Mouse (Mus musculus) bone marrow, adult 2 months (tissue): ENCODE data around the gene Nme4. TPM values are rescaled to one million over a fixed set of nuclear protein-coding genes. Genes with fewer than 3 reads are reported as not detected.

Experiments
- H3K27ac ChIP-seq: fragments of 200-500 bp; 2 replicates; pipeline ENCODE4 v1.5.1; 2012; ENCODE audit warnings: low read depth, mild to moderate bottlenecking, control low read depth, inconsistent platforms, low read length; ENCODE audit not compliant: control insufficient read depth, poor library complexity, insufficient read depth
- H3K4me1 ChIP-seq: fragments of 200-500 bp; 2 replicates; pipeline ENCODE4 v1.6.1; 2011; ENCODE audit warnings: low read length; ENCODE audit not compliant: control insufficient read depth, insufficient read depth
- H3K4me3 ChIP-seq: fragments of 200-500 bp; replicated peaks from 2 replicates; pipeline ENCODE3; 2011; ENCODE audit warnings: mild to moderate bottlenecking, low read depth, low read length, control low read depth; ENCODE audit not compliant: control insufficient read depth
- CTCF ChIP-seq: fragments of 200-500 bp; IDR thresholded peaks from 2 replicates; pipeline ENCODE4 v1.5.1; 2011; ENCODE audit warnings: low read length, control low read depth; ENCODE audit not compliant: control insufficient read depth, insufficient read depth
- POLR2A ChIP-seq: fragments of 200-500 bp; IDR thresholded peaks from 2 replicates; pipeline ENCODE4 v1.6.1; 2011; ENCODE audit warnings: low read depth, mild to moderate bottlenecking, control low read depth, low read length, borderline replicate concordance; ENCODE audit not compliant: control insufficient read depth
- WGBS: fragments of 180-500 bp; shearing (Covaris S2); methylation state at CpG from one replicate; pipeline ENCODE4 v1.1.7; 2018; 5-methylcytosine and 5-hydroxymethylcytosine counted together
- polyA plus RNA-seq: library from polyadenylated mRNA; stranded (reverse); fragments of >200 nt; gene quantifications from 2 replicates; pipeline ENCODE4 v1.2.4, GENCODE M21; 2011; ENCODE audit warnings: low replicate concordance; ENCODE audit not compliant: missing spikeins, insufficient read depth, insufficient read length

Nme4 gene
- polyA plus RNA-seq, 1 experiment: 20.4 TPM

- TF ChIP-seq POLR2A (no peak), CTCF (no peak)
- WGBS: 76% methylated on average over 10 of the region's 10 CpGs
- Histone ChIP-seq H3K27ac (no peak overlapping the region), H3K4me3 (no peak overlapping the region), H3K4me1 (no peaks in the 10 kb centered on the region)
Measured at GRCm38 (mm10) chr17:26046253-26046997, 49.0 kb downstream of the Nme4 start.

- Histone ChIP-seq H3K4me1 (no peaks in the 10 kb centered on the region), H3K4me3 (no peak overlapping the region), H3K27ac (no peak overlapping the region)
- 79% methylated on average over 4 of the region's 4 CpGs for WGBS
- no peak for TF ChIP-seq CTCF
- TF ChIP-seq POLR2A: no peak
Measured at GRCm38 (mm10) chr17:26045285-26045684, 50.1 kb downstream of the Nme4 start.

GRCm38 (mm10) chr17:26043249-26043636 is 52.2 kb downstream of the Nme4 start:
- Histone ChIP-seq H3K4me1 (no peaks in the 10 kb centered on the region), H3K4me3 (no peak overlapping the region), H3K27ac (no peak overlapping the region)
- 69% methylated on average over 5 of the region's 5 CpGs for WGBS
- TF ChIP-seq POLR2A: no peak
- TF ChIP-seq CTCF: no peak

- Histone ChIP-seq H3K4me3 (no peak overlapping the region), H3K4me1 (no peaks in the 10 kb centered on the region), H3K27ac (no peak overlapping the region)
- TF ChIP-seq CTCF (no peak), POLR2A (no peak)
- 82% methylated on average over 13 of the region's 13 CpGs for WGBS
Measured at GRCm38 (mm10) chr17:26042599-26043248, 52.7 kb downstream of the Nme4 start.

Other genes starting within 250 kb of the Nme4 start
- gene Wdr90, start 234.1 kb downstream of the Nme4 start, polyA plus RNA-seq: 31.1 and 62.0 TPM in 2 replicates
- 6.8 and 12.7 TPM in 2 replicates for gene Mcrip2, start 226.8 kb downstream of the Nme4 start, polyA plus RNA-seq
- 25.6 and 30.0 TPM in 2 replicates for gene Mettl26, start 220.5 kb downstream of the Nme4 start, polyA plus RNA-seq
- 1.6 and 2.2 TPM in 2 replicates for gene Wfikkn1, start 214.7 kb downstream of the Nme4 start, polyA plus RNA-seq
- 5.0 and 6.9 TPM in 2 replicates for gene Rab40c, start 175.9 kb downstream of the Nme4 start, polyA plus RNA-seq
- gene Pigq, start 150.7 kb downstream of the Nme4 start, polyA plus RNA-seq: 241 and 296 TPM in 2 replicates
- 3.8 and 6.8 TPM in 2 replicates for gene Nhlrc4, start 150.6 kb downstream of the Nme4 start, polyA plus RNA-seq
- not detected in 2 replicates for gene A930017K11Rik, start 143.0 kb downstream of the Nme4 start, polyA plus RNA-seq
- gene Capn15, start 109.8 kb downstream of the Nme4 start, polyA plus RNA-seq: 11.7 and 18.2 TPM in 2 replicates
- 1.2 and 4.7 TPM in 2 replicates for gene Rab11fip3, start 26.0 kb downstream of the Nme4 start, polyA plus RNA-seq
- gene Decr2, start 5.3 kb downstream of the Nme4 start, polyA plus RNA-seq: 3.5 and 5.6 TPM in 2 replicates
- 24.1 and 27.3 TPM in 2 replicates for gene Tmem8, start 17.7 kb upstream of the Nme4 start, polyA plus RNA-seq
- gene Mrpl28, start 27.9 kb upstream of the Nme4 start, polyA plus RNA-seq: 60.2 and 70.6 TPM in 2 replicates
- gene Axin1, start 43.1 kb upstream of the Nme4 start, polyA plus RNA-seq: 21.7 and 23.1 TPM in 2 replicates
- 10.9 and 23.9 TPM in 2 replicates for gene Pdia2, start 103.5 kb upstream of the Nme4 start, polyA plus RNA-seq
- gene Rgs11, start 107.3 kb upstream of the Nme4 start, polyA plus RNA-seq: 1.2 TPM in 1 of 2 replicates, not detected in the other
- gene Arhgdig, start 112.2 kb upstream of the Nme4 start, polyA plus RNA-seq: 4.0 TPM in 1 of 2 replicates, not detected in the other
- 4.7 and 9.0 TPM in 2 replicates for gene Fam234a, start 148.6 kb upstream of the Nme4 start, polyA plus RNA-seq
- gene Luc7l, start 157.3 kb upstream of the Nme4 start, polyA plus RNA-seq: 45.6 and 59.8 TPM in 2 replicates